Mouse (Mus musculus): Measurements from ENCODE around the gene Rgcc. TPM values are rescaled to one million over a fixed set of nuclear protein-coding genes. Genes with fewer than 3 reads are reported as not detected.

The Rgcc gene
- polyA plus RNA-seq, 1 experiment from 2014 or later: 28.7 TPM

GRCm38 (mm10) chr14:79275441-79275840 lies 26.0 kb downstream of the Rgcc start:
- 21% methylated on average over 3 of the region's 3 CpGs for WGBS
- no peak overlapping the region for H3K4me2 ChIP-seq
- H3K4me3 ChIP-seq (replicated peaks): no peak overlapping the region
- H3K9me3 ChIP-seq (replicated peaks): no peaks in the 10 kb centered on the region
- no peaks in the 10 kb centered on the region for H3K27me3 ChIP-seq
- H3K9ac ChIP-seq: no peak overlapping the region
- no peak for ATAC-seq (replicated peaks; ENCODE audit: low FRiP score)
- H3K4me1 ChIP-seq: peaks cover 35% of the 10 kb centered on the region; the same call in 1 of the 2 replicates
- no peak overlapping the region for H3K27ac ChIP-seq
- no peaks in the 10 kb centered on the region for H3K36me3 ChIP-seq

GRCm38 (mm10) chr14:79273697-79274477 lies 27.6 kb downstream of the Rgcc start:
- no peaks in the 10 kb centered on the region for H3K27me3 ChIP-seq
- ATAC-seq (replicated peaks; ENCODE audit: low FRiP score): peak; percentile 52; the same call in 1 of the 2 replicates

GRCm38 (mm10) chr14:79272991-79273390 lies 28.5 kb downstream of the Rgcc start:
- ATAC-seq (replicated peaks; ENCODE audit: low FRiP score): no peak
- Histone ChIP-seq H3K9me3 (replicated peaks) (no peaks in the 10 kb centered on the region), H3K27me3 (no peaks in the 10 kb centered on the region), H3K36me3 (no peaks in the 10 kb centered on the region), H3K4me2 (no peak overlapping the region), H3K4me1 (peaks cover 30% of the 10 kb centered on the region; the same call in 1 of the 2 replicates), H3K9ac (no peak overlapping the region), H3K4me3 (replicated peaks) (no peak overlapping the region), H3K27ac (peak overlapping the region; percentile 70; the same call in 1 of the 2 replicates)
- 78% methylated on average over 9 of the region's 9 CpGs for WGBS

More at GRCm38 (mm10) chr14:79273697-79274477, 27.6 kb downstream of the Rgcc start:
- Histone ChIP-seq H3K27ac (peak overlapping the region; percentile 70), H3K4me3 (replicated peaks) (no peak overlapping the region), H3K4me1 (peaks cover 32% of the 10 kb centered on the region; the same call in 1 of the 2 replicates), H3K9ac (no peak overlapping the region), H3K36me3 (no peaks in the 10 kb centered on the region), H3K9me3 (replicated peaks) (no peaks in the 10 kb centered on the region), H3K4me2 (no peak overlapping the region)
- WGBS: 54% methylated on average over 15 of the region's 15 CpGs

- no peak overlapping the region for H3K4me2 ChIP-seq
- WGBS: 89% methylated on average over 3 of the region's 3 CpGs
- H3K9ac ChIP-seq: no peak overlapping the region
- no peak overlapping the region for H3K4me3 ChIP-seq (replicated peaks)
- H3K27me3 ChIP-seq: no peaks in the 10 kb centered on the region
- ATAC-seq (replicated peaks; ENCODE audit: low FRiP score): no peak
- H3K4me1 ChIP-seq: peaks cover 23% of the 10 kb centered on the region; the same call in 1 of the 2 replicates
- no peaks in the 10 kb centered on the region for H3K9me3 ChIP-seq (replicated peaks)
- H3K27ac ChIP-seq: no peak overlapping the region
- no peaks in the 10 kb centered on the region for H3K36me3 ChIP-seq
These were observed 29.2 kb downstream of the Rgcc start for GRCm38 (mm10) chr14:79272188-79272694.

- Histone ChIP-seq H3K4me2 (no peak overlapping the region), H3K27me3 (no peaks in the 10 kb centered on the region), H3K4me3 (replicated peaks) (no peak overlapping the region), H3K36me3 (no peaks in the 10 kb centered on the region), H3K9ac (no peak overlapping the region), H3K27ac (peak overlapping the region; percentile 22; the same call in 1 of the 2 replicates), H3K9me3 (replicated peaks) (no peaks in the 10 kb centered on the region), H3K4me1 (peaks cover 11% of the 10 kb centered on the region; the same call in 1 of the 2 replicates)
- ATAC-seq (replicated peaks; ENCODE audit: low FRiP score): no peak
- 67% methylated on average over 1 of the region's 1 CpGs for WGBS
These were observed 31.9 kb downstream of the Rgcc start for GRCm38 (mm10) chr14:79269551-79269950.

- Histone ChIP-seq H3K27ac (no peak overlapping the region), H3K36me3 (no peaks in the 10 kb centered on the region), H3K27me3 (no peaks in the 10 kb centered on the region), H3K9me3 (replicated peaks) (no peaks in the 10 kb centered on the region), H3K9ac (no peak overlapping the region), H3K4me3 (replicated peaks) (no peak overlapping the region), H3K4me2 (no peak overlapping the region), H3K4me1 (peaks cover under 1% of the 10 kb centered on the region; the same call in 1 of the 2 replicates)
- WGBS: 92% methylated on average over 10 of the region's 10 CpGs
- ATAC-seq (replicated peaks; ENCODE audit: low FRiP score): no peak
These were observed 33.6 kb downstream of the Rgcc start for GRCm38 (mm10) chr14:79267878-79268277.

- Histone ChIP-seq H3K9ac (no peak overlapping the region), H3K36me3 (no peaks in the 10 kb centered on the region), H3K4me1 (no peaks in the 10 kb centered on the region), H3K27ac (no peak overlapping the region), H3K4me3 (replicated peaks) (no peak overlapping the region), H3K9me3 (replicated peaks) (no peaks in the 10 kb centered on the region), H3K27me3 (no peaks in the 10 kb centered on the region), H3K4me2 (no peak overlapping the region)
- no peak for ATAC-seq (replicated peaks; ENCODE audit: low FRiP score)
- WGBS: 63% methylated on average over 1 of the region's 1 CpGs
These were observed 34.1 kb downstream of the Rgcc start for GRCm38 (mm10) chr14:79267382-79267781.

- no peaks in the 10 kb centered on the region for H3K9me3 ChIP-seq (replicated peaks)
- no peaks in the 10 kb centered on the region for H3K36me3 ChIP-seq
- no peak for ATAC-seq (replicated peaks; ENCODE audit: low FRiP score)
- no peak overlapping the region for H3K4me2 ChIP-seq
- no peaks in the 10 kb centered on the region for H3K4me1 ChIP-seq
- H3K9ac ChIP-seq: no peak overlapping the region
- H3K27ac ChIP-seq: no peak overlapping the region
- H3K4me3 ChIP-seq (replicated peaks): no peak overlapping the region
- H3K27me3 ChIP-seq: no peaks in the 10 kb centered on the region
These were observed 35.0 kb downstream of the Rgcc start for GRCm38 (mm10) chr14:79266408-79266807.

GRCm38 (mm10) chr14:79265738-79266137 lies 35.7 kb downstream of the Rgcc start:
- Histone ChIP-seq H3K36me3 (no peaks in the 10 kb centered on the region), H3K4me1 (no peaks in the 10 kb centered on the region), H3K27me3 (no peaks in the 10 kb centered on the region), H3K27ac (no peak overlapping the region), H3K4me3 (replicated peaks) (no peak overlapping the region), H3K9me3 (replicated peaks) (no peaks in the 10 kb centered on the region), H3K9ac (no peak overlapping the region), H3K4me2 (no peak overlapping the region)
- WGBS: 87% methylated on average over 6 of the region's 6 CpGs
- no peak for ATAC-seq (replicated peaks; ENCODE audit: low FRiP score)

- no peak overlapping the region for H3K4me3 ChIP-seq (replicated peaks)
- no peaks in the 10 kb centered on the region for H3K36me3 ChIP-seq
- H3K27me3 ChIP-seq: no peaks in the 10 kb centered on the region
- WGBS: 78% methylated on average over 3 of the region's 3 CpGs
- no peak overlapping the region for H3K4me2 ChIP-seq
- H3K4me1 ChIP-seq: no peaks in the 10 kb centered on the region
- no peak for ATAC-seq (replicated peaks; ENCODE audit: low FRiP score)
- H3K9me3 ChIP-seq (replicated peaks): no peaks in the 10 kb centered on the region
- H3K9ac ChIP-seq: no peak overlapping the region
- no peak overlapping the region for H3K27ac ChIP-seq
These were observed 38.1 kb downstream of the Rgcc start for GRCm38 (mm10) chr14:79263321-79263720.

- no peaks in the 10 kb centered on the region for H3K27me3 ChIP-seq
These were observed 38.8 kb downstream of the Rgcc start for GRCm38 (mm10) chr14:79262677-79263076.

GRCm38 (mm10) chr14:79259062-79259779 lies 42.2 kb downstream of the Rgcc start:
- Histone ChIP-seq H3K9ac (no peak overlapping the region), H3K36me3 (no peaks in the 10 kb centered on the region), H3K27me3 (no peaks in the 10 kb centered on the region), H3K27ac (no peak overlapping the region), H3K9me3 (replicated peaks) (no peaks in the 10 kb centered on the region), H3K4me2 (no peak overlapping the region), H3K4me3 (replicated peaks) (no peak overlapping the region), H3K4me1 (no peaks in the 10 kb centered on the region)
- ATAC-seq (replicated peaks; ENCODE audit: low FRiP score): no peak
- WGBS: 59% methylated on average over 10 of the region's 10 CpGs

More at GRCm38 (mm10) chr14:79262677-79263076, 38.8 kb downstream of the Rgcc start:
- Histone ChIP-seq H3K36me3 (no peaks in the 10 kb centered on the region), H3K27ac (no peak overlapping the region), H3K4me3 (replicated peaks) (no peak overlapping the region), H3K9me3 (replicated peaks) (no peaks in the 10 kb centered on the region), H3K9ac (no peak overlapping the region), H3K4me2 (no peak overlapping the region), H3K4me1 (no peaks in the 10 kb centered on the region)
- 93% methylated on average over 4 of the region's 4 CpGs for WGBS
- ATAC-seq (replicated peaks; ENCODE audit: low FRiP score): no peak

All from kidney, embryonic 15.5 days (tissue).